Mouse (Mus musculus): ENCODE data around the gene Olfr60. TPM values are rescaled to one million over a fixed set of nuclear protein-coding genes. Genes with fewer than 3 reads are reported as not detected.

The Olfr60 gene
- total and polyA plus RNA-seq, 2 experiments from 2014 or later = not detected

- H3K27ac ChIP-seq (ENCODE audit: low read depth, low read length) = no peak overlapping the region
- no peak overlapping the region for H3K4me2 ChIP-seq (ENCODE audit: low read depth, low read length, poor library complexity, severe bottlenecking)
- no peak overlapping the region for H3K9ac ChIP-seq (replicated peaks; ENCODE audit: low read length, poor library complexity, severe bottlenecking)
- no peaks in the 10 kb centered on the region for H3K27me3 ChIP-seq (ENCODE audit: insufficient read depth, low read length)
- TF ChIP-seq CTCF (IDR thresholded peaks at IDR 0.05) = no peak
- no peaks in the 10 kb centered on the region for H3K4me1 ChIP-seq (ENCODE audit: insufficient read depth, low read length)
- ATAC-seq (ENCODE audit: low FRiP score) (no peak), DNase-seq (ENCODE audit: low spot score) (no peak)
- H3K36me3 ChIP-seq (ENCODE audit: insufficient read depth, low read length) = no peaks in the 10 kb centered on the region
- no peaks in the 10 kb centered on the region for H3K9me3 ChIP-seq (ENCODE audit: low read length)
- no peak overlapping the region for H3K4me3 ChIP-seq (ENCODE audit: low read depth, low read length)
- 94% methylated on average over 9 of the region's 9 CpGs for WGBS
These were observed 65.7 kb downstream of the Olfr60 start for GRCm38 (mm10) chr7:140295746-140296145.

Other genes with a start within 250 kb of the Olfr60 start
- 8.7 and 12.5 TPM in 2 replicates for gene Paox, start 245.9 kb downstream of the Olfr60 start, total RNA-seq (2014; rRNA removed)
- gene Paox, start 245.9 kb downstream of the Olfr60 start, polyA plus RNA-seq (2015; fragmentation: Nextera tagmentation; extraction: Ambion mirVana) = 6.9 and 8.6 TPM in 2 replicates
- gene Echs1, start 245.2 kb downstream of the Olfr60 start, total RNA-seq (2014; rRNA removed) = 75.5 and 78.1 TPM in 2 replicates
- gene Echs1, start 245.2 kb downstream of the Olfr60 start, polyA plus RNA-seq (2015; fragmentation: Nextera tagmentation; extraction: Ambion mirVana) = 108 and 119 TPM in 2 replicates
- gene Mtg1, start 224.1 kb downstream of the Olfr60 start, total RNA-seq (2014; rRNA removed) = 9.9 and 10.0 TPM in 2 replicates
- 31.3 and 33.7 TPM in 2 replicates for gene Mtg1, start 224.1 kb downstream of the Olfr60 start, polyA plus RNA-seq (2015; fragmentation: Nextera tagmentation; extraction: Ambion mirVana)
- 63.9 and 70.5 TPM in 2 replicates for gene Sprn, start 206.8 kb downstream of the Olfr60 start, total RNA-seq (2014; rRNA removed)
- 34.9 and 38.3 TPM in 2 replicates for gene Sprn, start 206.8 kb downstream of the Olfr60 start, polyA plus RNA-seq (2015; fragmentation: Nextera tagmentation; extraction: Ambion mirVana)
- not detected in 2 replicates for gene Olfr522, start 196.9 kb downstream of the Olfr60 start, total RNA-seq (2014; rRNA removed)
- gene Olfr522, start 196.9 kb downstream of the Olfr60 start, polyA plus RNA-seq (2015; fragmentation: Nextera tagmentation; extraction: Ambion mirVana) = not detected in 2 replicates
- not detected in 2 replicates for gene Olfr523, start 188.5 kb downstream of the Olfr60 start, total RNA-seq (2014; rRNA removed)
- gene Olfr523, start 188.5 kb downstream of the Olfr60 start, polyA plus RNA-seq (2015; fragmentation: Nextera tagmentation; extraction: Ambion mirVana) = 0.05 TPM in 1 of 2 replicates, not detected in the other
- gene Olfr524, start 155.7 kb downstream of the Olfr60 start, total RNA-seq (2014; rRNA removed) = not detected in 2 replicates
- not detected in 2 replicates for gene Olfr524, start 155.7 kb downstream of the Olfr60 start, polyA plus RNA-seq (2015; fragmentation: Nextera tagmentation; extraction: Ambion mirVana)
- not detected in 2 replicates for gene Cd163l1, start 143.4 kb downstream of the Olfr60 start, total RNA-seq (2014; rRNA removed)
- gene Cd163l1, start 143.4 kb downstream of the Olfr60 start, polyA plus RNA-seq (2015; fragmentation: Nextera tagmentation; extraction: Ambion mirVana) = not detected in 2 replicates
- gene 5830411N06Rik, start 114.4 kb downstream of the Olfr60 start, total RNA-seq (2014; rRNA removed) = not detected in 2 replicates
- gene 5830411N06Rik, start 114.4 kb downstream of the Olfr60 start, polyA plus RNA-seq (2015; fragmentation: Nextera tagmentation; extraction: Ambion mirVana) = 0.04 TPM in 1 of 2 replicates, not detected in the other
- gene Olfr525, start 40.8 kb downstream of the Olfr60 start, total RNA-seq (2014; rRNA removed) = not detected in 2 replicates
- gene Olfr525, start 40.8 kb downstream of the Olfr60 start, polyA plus RNA-seq (2015; fragmentation: Nextera tagmentation; extraction: Ambion mirVana) = not detected in 2 replicates
- not detected in 2 replicates for gene Olfr527, start 27.7 kb downstream of the Olfr60 start, total RNA-seq (2014; rRNA removed)
- not detected in 2 replicates for gene Olfr527, start 27.7 kb downstream of the Olfr60 start, polyA plus RNA-seq (2015; fragmentation: Nextera tagmentation; extraction: Ambion mirVana)
- gene Olfr530, start 14.7 kb upstream of the Olfr60 start, total RNA-seq (2014; rRNA removed) = not detected in 2 replicates
- not detected in 2 replicates for gene Olfr530, start 14.7 kb upstream of the Olfr60 start, polyA plus RNA-seq (2015; fragmentation: Nextera tagmentation; extraction: Ambion mirVana)
- not detected in 2 replicates for gene Olfr531, start 41.2 kb upstream of the Olfr60 start, total RNA-seq (2014; rRNA removed)
- not detected in 2 replicates for gene Olfr531, start 41.2 kb upstream of the Olfr60 start, polyA plus RNA-seq (2015; fragmentation: Nextera tagmentation; extraction: Ambion mirVana)
- not detected in 2 replicates for gene Olfr532, start 60.0 kb upstream of the Olfr60 start, total RNA-seq (2014; rRNA removed)
- gene Olfr532, start 60.0 kb upstream of the Olfr60 start, polyA plus RNA-seq (2015; fragmentation: Nextera tagmentation; extraction: Ambion mirVana) = not detected in 2 replicates
- not detected in 2 replicates for gene Olfr533, start 101.7 kb upstream of the Olfr60 start, total RNA-seq (2014; rRNA removed)
- gene Olfr533, start 101.7 kb upstream of the Olfr60 start, polyA plus RNA-seq (2015; fragmentation: Nextera tagmentation; extraction: Ambion mirVana) = not detected in 2 replicates
- not detected in 2 replicates for gene Olfr535, start 122.5 kb upstream of the Olfr60 start, total RNA-seq (2014; rRNA removed)
- gene Olfr535, start 122.5 kb upstream of the Olfr60 start, polyA plus RNA-seq (2015; fragmentation: Nextera tagmentation; extraction: Ambion mirVana) = not detected in 2 replicates
- 0.05 TPM in 1 of 2 replicates, not detected in the other for gene Olfr536, start 145.7 kb upstream of the Olfr60 start, total RNA-seq (2014; rRNA removed)
- not detected in 2 replicates for gene Olfr536, start 145.7 kb upstream of the Olfr60 start, polyA plus RNA-seq (2015; fragmentation: Nextera tagmentation; extraction: Ambion mirVana)
- not detected in 2 replicates for gene Olfr538, start 206.2 kb upstream of the Olfr60 start, total RNA-seq (2014; rRNA removed)
- not detected in 2 replicates for gene Olfr538, start 206.2 kb upstream of the Olfr60 start, polyA plus RNA-seq (2015; fragmentation: Nextera tagmentation; extraction: Ambion mirVana)
- gene Olfr46, start 239.6 kb upstream of the Olfr60 start, total RNA-seq (2014; rRNA removed) = not detected in 2 replicates
- not detected in 2 replicates for gene Olfr46, start 239.6 kb upstream of the Olfr60 start, polyA plus RNA-seq (2015; fragmentation: Nextera tagmentation; extraction: Ambion mirVana)

All from midbrain, postnatal 0 days (tissue).